Mouse (Mus musculus) bone marrow macrophage, adult 2 months (primary cell): ENCODE data around the gene Vps36.

Experiments
- CTCF ChIP-seq: IDR thresholded peaks from 2 replicates; pipeline ENCODE4 v1.5.1; 2012; ENCODE audit warnings: low read depth, mild to moderate bottlenecking, low read length, moderate library complexity
- POLR2A ChIP-seq: IDR thresholded peaks from 2 replicates; pipeline ENCODE4 v1.6.1; 2012; ENCODE audit warnings: mild to moderate bottlenecking, low read depth, low read length, borderline replicate concordance

DNA sequence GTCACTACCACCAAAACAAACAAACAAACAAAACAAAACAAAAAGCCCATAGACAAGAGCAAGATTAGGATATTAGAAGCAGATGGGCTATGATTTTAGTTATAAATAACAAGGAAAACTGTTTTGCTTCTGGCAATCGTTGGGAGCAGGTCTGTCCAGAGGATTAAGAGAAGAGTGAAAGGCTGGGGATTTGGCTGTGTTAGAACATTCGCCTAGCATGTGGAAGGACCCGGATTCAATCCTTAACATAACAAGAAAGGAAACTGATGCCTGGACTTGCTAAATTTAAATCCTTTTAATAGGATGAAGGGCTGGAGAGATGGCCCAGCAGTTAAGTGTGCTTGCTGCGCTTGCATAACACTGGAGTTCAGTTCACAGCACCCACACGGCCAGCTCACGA, 71.7 kb downstream of the Vps36 start:
- TF ChIP-seq CTCF (no peak), POLR2A (no peak)
